22 mouse cellular contexts compared by ENCODE assay signal in genomic region chr6:92842000-92842399, GRCm38 (mm10). TPM values are rescaled to one million over a fixed set of nuclear protein-coding genes. Genes with fewer than 3 reads are reported as not detected.
DNase-seq lines count a peak whose midpoint lies in the region; ATAC-seq lines count a peak whose summit lies in the region.
"Had no signal": no experiment of that assay in that cellular context is flagged by ENCODE, and none has a peak within 500 bp of the region (broad histone marks: within the 10 kb centered on the region; RNA-seq: fewer than 3 reads in every experiment).

No protein-coding gene starts in this region.

- no peaks in the 10 kb centered on the region for H3K27me3 ChIP-seq in heart, embryonic 10.5 days (ENCODE audit: insufficient read depth, poor library complexity, severe bottlenecking)
- H3K27me3 ChIP-seq in heart, embryonic 12.5 days (replicated peaks) = no peaks in the 10 kb centered on the region
- H3K27me3 ChIP-seq in limb, embryonic 12.5 days = no peaks in the 10 kb centered on the region
- H3K27me3 ChIP-seq in limb, embryonic 10.5 days (ENCODE audit: low read depth, poor library complexity, severe bottlenecking) = no peaks in the 10 kb centered on the region
- H3K27me3 ChIP-seq in hindbrain, embryonic 12.5 days = no peaks in the 10 kb centered on the region
- H3K27me3 ChIP-seq: embryonic facial prominence, embryonic 12.5 days; forebrain, embryonic 13.5 days; hindbrain, embryonic 15.5 days had no signal

- no peak overlapping the region for H3K4me3 ChIP-seq in heart, embryonic 10.5 days
- no peak overlapping the region for H3K4me3 ChIP-seq in heart, embryonic 12.5 days
- no peak overlapping the region for H3K4me3 ChIP-seq in limb, embryonic 12.5 days (replicated peaks)
- no peak overlapping the region for H3K4me3 ChIP-seq in limb, embryonic 10.5 days
- H3K4me3 ChIP-seq in hindbrain, embryonic 12.5 days = no peak overlapping the region
- H3K4me3 ChIP-seq: embryonic facial prominence, embryonic 12.5 days; forebrain, embryonic 13.5 days; hindbrain, embryonic 10.5 days; hindbrain, embryonic 15.5 days had no signal

- H3K4me1 ChIP-seq in heart, embryonic 10.5 days = peaks cover 22% of the 10 kb centered on the region; the same call in 1 of the 2 replicates
- peaks cover 28% of the 10 kb centered on the region for H3K4me1 ChIP-seq in heart, embryonic 12.5 days (replicated peaks)
- peaks cover 14% of the 10 kb centered on the region for H3K4me1 ChIP-seq in limb, embryonic 12.5 days (replicated peaks)
- peaks cover 4% of the 10 kb centered on the region; the same call in 1 of the 2 replicates for H3K4me1 ChIP-seq in limb, embryonic 10.5 days
- H3K4me1 ChIP-seq in hindbrain, embryonic 12.5 days = no peaks in the 10 kb centered on the region
- H3K4me1 ChIP-seq: forebrain, embryonic 13.5 days; hindbrain, embryonic 15.5 days had no signal

- no peak overlapping the region for H3K4me2 ChIP-seq in heart, embryonic 12.5 days
- no peak overlapping the region for H3K4me2 ChIP-seq in limb, embryonic 12.5 days
- no peak overlapping the region for H3K4me2 ChIP-seq in hindbrain, embryonic 12.5 days (replicated peaks)
- H3K4me2 ChIP-seq: embryonic facial prominence, embryonic 12.5 days; forebrain, embryonic 13.5 days; heart, embryonic 11.5 days; hindbrain, embryonic 15.5 days had no signal

- intact Hi-C loops in left cerebral cortex, postnatal 14 days (cut with DNase I) = no loop called here

- peak overlapping the region; percentile 29; the same call in 1 of the 2 replicates for H3K27ac ChIP-seq in heart, embryonic 10.5 days
- no peak overlapping the region for H3K27ac ChIP-seq in heart, embryonic 12.5 days (ENCODE audit: poor library complexity, severe bottlenecking)
- peak overlapping the region; percentile 8; the same call in 1 of the 2 replicates for H3K27ac ChIP-seq in limb, embryonic 12.5 days
- H3K27ac ChIP-seq in limb, embryonic 10.5 days = no peak overlapping the region
- no peak overlapping the region for H3K27ac ChIP-seq in hindbrain, embryonic 12.5 days
- H3K27ac ChIP-seq: embryonic facial prominence, embryonic 12.5 days; forebrain, embryonic 13.5 days; hindbrain, embryonic 10.5 days; hindbrain, embryonic 15.5 days had no signal

- H3K36me3 ChIP-seq in heart, embryonic 10.5 days = no peaks in the 10 kb centered on the region
- peaks cover 15% of the 10 kb centered on the region for H3K36me3 ChIP-seq in heart, embryonic 12.5 days
- no peaks in the 10 kb centered on the region for H3K36me3 ChIP-seq in limb, embryonic 12.5 days
- no peaks in the 10 kb centered on the region for H3K36me3 ChIP-seq in limb, embryonic 10.5 days
- no peaks in the 10 kb centered on the region for H3K36me3 ChIP-seq in hindbrain, embryonic 12.5 days
- H3K36me3 ChIP-seq: embryonic facial prominence, embryonic 12.5 days; G1E; hindbrain, embryonic 10.5 days; hindbrain, embryonic 15.5 days had no signal

- ATAC-seq in heart, embryonic 12.5 days (ENCODE audit: insufficient number of reproducible peaks, low FRiP score) = no peak
- no peak for ATAC-seq in limb, embryonic 12.5 days (ENCODE audit: insufficient number of reproducible peaks, insufficient read depth, low FRiP score, low TSS enrichment, low read depth)
- no peak for ATAC-seq in hindbrain, embryonic 12.5 days (ENCODE audit: low FRiP score)
- ATAC-seq: forebrain, embryonic 13.5 days; forebrain, postnatal 0 days; intestine, embryonic 16.5 days had no signal

- no peaks in the 10 kb centered on the region for H3K9me3 ChIP-seq in heart, embryonic 10.5 days
- H3K9me3 ChIP-seq in heart, embryonic 12.5 days (replicated peaks) = no peaks in the 10 kb centered on the region
- H3K9me3 ChIP-seq in limb, embryonic 12.5 days = no peaks in the 10 kb centered on the region
- H3K9me3 ChIP-seq in limb, embryonic 10.5 days (replicated peaks) = no peaks in the 10 kb centered on the region
- H3K9me3 ChIP-seq in hindbrain, embryonic 12.5 days (replicated peaks) = no peaks in the 10 kb centered on the region
- H3K9me3 ChIP-seq: embryonic facial prominence, embryonic 12.5 days; forebrain, embryonic 13.5 days; hindbrain, embryonic 10.5 days; hindbrain, embryonic 15.5 days had no signal

- H3K9ac ChIP-seq in heart, embryonic 12.5 days = no peak overlapping the region
- no peak overlapping the region for H3K9ac ChIP-seq in limb, embryonic 12.5 days (replicated peaks)
- H3K9ac ChIP-seq in hindbrain, embryonic 12.5 days = no peak overlapping the region
- H3K9ac ChIP-seq: embryonic facial prominence, embryonic 12.5 days; forebrain, embryonic 13.5 days; forebrain, postnatal 0 days; hindbrain, embryonic 15.5 days had no signal

- DNase-seq in heart, embryonic 10.5 days (ENCODE audit: low spot score) = no peak
- DNase-seq in limb, embryonic 10.5 days (ENCODE audit: low spot score) = no peak
- peak; percentile 46 for DNase-seq in embryo, embryonic 11 days
- peak; percentile 20 for DNase-seq in forelimb bud, embryonic 11.5 days (ENCODE audit: low read depth, low spot score)
- DNase-seq in left cerebral cortex, postnatal 14 days (ENCODE audit: low spot score in 2 of 2) = no peak
- DNase-seq: adrenal gland, adult 8-10 months; adrenal gland, postnatal 36 days; cerebellum, adult 2 months; cerebellum, postnatal 10 days; forebrain, postnatal 0 days; gastrocnemius, postnatal 10 days; heart, adult 18-20 months had no signal

- 26% methylated on average over 2 of the region's 2 CpGs for WGBS in heart, embryonic 10.5 days
- WGBS in heart, embryonic 12.5 days = 24% methylated on average over 2 of the region's 2 CpGs
- WGBS in limb, embryonic 12.5 days = 4% methylated on average over 2 of the region's 2 CpGs
- 22% methylated on average over 2 of the region's 2 CpGs for WGBS in limb, embryonic 10.5 days
- WGBS in hindbrain, embryonic 12.5 days = 12% methylated on average over 2 of the region's 2 CpGs

RNA-seq across cellular contexts. Expression of gene A730049H05Rik, which starts 25.7 kb away (rescaled TPM):
- 0.99 and 1.7 TPM in 2 replicates for polyA plus RNA-seq in heart, embryonic 10.5 days (2016; fragmentation: Nextera tagmentation; extraction: Ambion mirVana)
- polyA plus RNA-seq in heart, embryonic 12.5 days (2016; fragmentation: Nextera tagmentation; extraction: Ambion mirVana) = 4.8 and 5.0 TPM in 2 replicates
- 0.35 TPM in 2 replicates for polyA plus RNA-seq in limb, embryonic 12.5 days (2016; fragmentation: Nextera tagmentation; extraction: Ambion mirVana)
- polyA plus RNA-seq in limb, embryonic 10.5 days (2016; fragmentation: Nextera tagmentation; extraction: Ambion mirVana) = 0.30 and 0.39 TPM in 2 replicates
- 0.18 and 0.40 TPM in 2 replicates for polyA plus RNA-seq in hindbrain, embryonic 12.5 days (2016; fragmentation: Nextera tagmentation; extraction: Ambion mirVana)
- not detected for total RNA-seq in left cerebral cortex, postnatal 14 days (2021)
- total RNA-seq: heart, adult 18-20 months had no signal
- polyA plus RNA-seq: G1E had no signal

RNA-seq across cellular contexts. Expression of gene Gm15737, which starts 27.2 kb away (rescaled TPM):
- 0.10 and 0.17 TPM in 2 replicates for polyA plus RNA-seq in heart, embryonic 10.5 days (2016; fragmentation: Nextera tagmentation; extraction: Ambion mirVana)
- polyA plus RNA-seq in heart, embryonic 12.5 days (2016; fragmentation: Nextera tagmentation; extraction: Ambion mirVana) = 0.10 and 0.13 TPM in 2 replicates
- 0.05 and 0.06 TPM in 2 replicates for polyA plus RNA-seq in limb, embryonic 12.5 days (2016; fragmentation: Nextera tagmentation; extraction: Ambion mirVana)
- not detected in 2 replicates for polyA plus RNA-seq in limb, embryonic 10.5 days (2016; fragmentation: Nextera tagmentation; extraction: Ambion mirVana)
- 0.10 TPM in 1 of 2 replicates, not detected in the other for polyA plus RNA-seq in hindbrain, embryonic 12.5 days (2016; fragmentation: Nextera tagmentation; extraction: Ambion mirVana)
- total RNA-seq in left cerebral cortex, postnatal 14 days (2021) = not detected
- total RNA-seq: adrenal gland, postnatal 36 days; forebrain, postnatal 0 days had no signal
- polyA plus RNA-seq: cerebellum, adult 2 months; forebrain, embryonic 13.5 days; forebrain, postnatal 0 days; G1E; hindbrain, embryonic 15.5 days; intestine, embryonic 16.5 days had no signal

Comparison
In these comparisons a context has a peak if more than half of its experiments do, and no peak if none do; other contexts are left out.
1. H3K27ac ChIP-seq: peak in heart, embryonic 10.5 days (single experiment) and limb, embryonic 12.5 days (single experiment); none in heart, embryonic 12.5 days (single experiment), limb, embryonic 10.5 days (single experiment) and hindbrain, embryonic 12.5 days (single experiment).
2. DNase-seq: peak in embryo, embryonic 11 days (single experiment) and forelimb bud, embryonic 11.5 days (single experiment); none in heart, embryonic 10.5 days (single experiment), limb, embryonic 10.5 days (single experiment) and left cerebral cortex, postnatal 14 days (0 of 2).